Mouse (Mus musculus): ENCODE results near the gene Olfr316. TPM values are rescaled to one million over a fixed set of nuclear protein-coding genes. Genes with fewer than 3 reads are reported as not detected.

Gene Olfr316
- polyA plus RNA-seq, 1 experiment from 2014 or later, result not detected

Other genes starting within 250 kb of the Olfr316 start
- gene Olfr330, start 217.9 kb upstream of the Olfr316 start, polyA plus RNA-seq (2015; fragmentation: Nextera tagmentation; extraction: Ambion mirVana), result 0.15 and 0.20 TPM in 2 replicates
- gene Olfr329-ps, start 206.3 kb upstream of the Olfr316 start, polyA plus RNA-seq (2015; fragmentation: Nextera tagmentation; extraction: Ambion mirVana), result 0.09 TPM in 1 of 2 replicates, not detected in the other
- 0.06 and 0.10 TPM in 2 replicates for gene Olfr328, start 197.1 kb upstream of the Olfr316 start, polyA plus RNA-seq (2015; fragmentation: Nextera tagmentation; extraction: Ambion mirVana)
- 0.19 TPM in 1 of 2 replicates, not detected in the other for gene Olfr224, start 182.2 kb upstream of the Olfr316 start, polyA plus RNA-seq (2015; fragmentation: Nextera tagmentation; extraction: Ambion mirVana)
- gene Olfr325, start 175.0 kb upstream of the Olfr316 start, polyA plus RNA-seq (2015; fragmentation: Nextera tagmentation; extraction: Ambion mirVana), result not detected in 2 replicates
- gene Olfr324, start 157.6 kb upstream of the Olfr316 start, polyA plus RNA-seq (2015; fragmentation: Nextera tagmentation; extraction: Ambion mirVana), result 0.05 and 0.12 TPM in 2 replicates
- gene 2210407C18Rik, start 136.7 kb upstream of the Olfr316 start, polyA plus RNA-seq (2015; fragmentation: Nextera tagmentation; extraction: Ambion mirVana), result not detected in 2 replicates
- not detected in 2 replicates for gene Olfr323, start 122.2 kb upstream of the Olfr316 start, polyA plus RNA-seq (2015; fragmentation: Nextera tagmentation; extraction: Ambion mirVana)
- gene Trim58, start 112.3 kb upstream of the Olfr316 start, polyA plus RNA-seq (2015; fragmentation: Nextera tagmentation; extraction: Ambion mirVana), result 0.19 and 0.29 TPM in 2 replicates
- gene Olfr322, start 94.0 kb upstream of the Olfr316 start, polyA plus RNA-seq (2015; fragmentation: Nextera tagmentation; extraction: Ambion mirVana), result not detected in 2 replicates
- gene Olfr320, start 71.6 kb upstream of the Olfr316 start, polyA plus RNA-seq (2015; fragmentation: Nextera tagmentation; extraction: Ambion mirVana), result not detected in 2 replicates
- not detected in 2 replicates for gene Olfr319, start 53.6 kb upstream of the Olfr316 start, polyA plus RNA-seq (2015; fragmentation: Nextera tagmentation; extraction: Ambion mirVana)
- not detected in 2 replicates for gene Olfr318, start 28.7 kb upstream of the Olfr316 start, polyA plus RNA-seq (2015; fragmentation: Nextera tagmentation; extraction: Ambion mirVana)
- 0.17 and 0.26 TPM in 2 replicates for gene Olfr317, start 13.5 kb upstream of the Olfr316 start, polyA plus RNA-seq (2015; fragmentation: Nextera tagmentation; extraction: Ambion mirVana)
- gene Olfr315, start 20.5 kb downstream of the Olfr316 start, polyA plus RNA-seq (2015; fragmentation: Nextera tagmentation; extraction: Ambion mirVana), result not detected in 2 replicates
- 0.06 TPM in 1 of 2 replicates, not detected in the other for gene Olfr314, start 30.2 kb downstream of the Olfr316 start, polyA plus RNA-seq (2015; fragmentation: Nextera tagmentation; extraction: Ambion mirVana)
- 10.1 and 15.2 TPM in 2 replicates for gene Fam183b, start 49.2 kb downstream of the Olfr316 start, polyA plus RNA-seq (2015; fragmentation: Nextera tagmentation; extraction: Ambion mirVana)
- gene Olfr313, start 62.3 kb downstream of the Olfr316 start, polyA plus RNA-seq (2015; fragmentation: Nextera tagmentation; extraction: Ambion mirVana), result not detected in 2 replicates
- not detected in 2 replicates for gene Olfr312, start 76.5 kb downstream of the Olfr316 start, polyA plus RNA-seq (2015; fragmentation: Nextera tagmentation; extraction: Ambion mirVana)
- not detected in 2 replicates for gene Olfr311, start 86.5 kb downstream of the Olfr316 start, polyA plus RNA-seq (2015; fragmentation: Nextera tagmentation; extraction: Ambion mirVana)
- 20.8 and 22.4 TPM in 2 replicates for gene Gm12258, start 94.4 kb downstream of the Olfr316 start, polyA plus RNA-seq (2015; fragmentation: Nextera tagmentation; extraction: Ambion mirVana)
- 10.3 and 11.7 TPM in 2 replicates for gene 2810021J22Rik, start 114.5 kb downstream of the Olfr316 start, polyA plus RNA-seq (2015; fragmentation: Nextera tagmentation; extraction: Ambion mirVana)
- gene Zfp39, start 151.5 kb downstream of the Olfr316 start, polyA plus RNA-seq (2015; fragmentation: Nextera tagmentation; extraction: Ambion mirVana), result 6.6 and 8.1 TPM in 2 replicates
- 0.10 TPM in 1 of 2 replicates, not detected in the other for gene Btnl10, start 165.2 kb downstream of the Olfr316 start, polyA plus RNA-seq (2015; fragmentation: Nextera tagmentation; extraction: Ambion mirVana)
- 559 and 636 TPM in 2 replicates for gene Rnf187, start 186.2 kb downstream of the Olfr316 start, polyA plus RNA-seq (2015; fragmentation: Nextera tagmentation; extraction: Ambion mirVana)
- 184 and 262 TPM in 2 replicates for gene Hist3h2ba, start 196.2 kb downstream of the Olfr316 start, polyA plus RNA-seq (2015; fragmentation: Nextera tagmentation; extraction: Ambion mirVana)
- 66.5 and 86.3 TPM in 2 replicates for gene Hist3h2a, start 202.0 kb downstream of the Olfr316 start, polyA plus RNA-seq (2015; fragmentation: Nextera tagmentation; extraction: Ambion mirVana)
- gene Trim17, start 202.0 kb downstream of the Olfr316 start, polyA plus RNA-seq (2015; fragmentation: Nextera tagmentation; extraction: Ambion mirVana), result 1.1 TPM in 2 replicates
- 22.2 and 22.5 TPM in 2 replicates for gene Trim11, start 225.4 kb downstream of the Olfr316 start, polyA plus RNA-seq (2015; fragmentation: Nextera tagmentation; extraction: Ambion mirVana)